ENCODE assay signal across 9 mouse cellular contexts in the genomic region with DNA sequence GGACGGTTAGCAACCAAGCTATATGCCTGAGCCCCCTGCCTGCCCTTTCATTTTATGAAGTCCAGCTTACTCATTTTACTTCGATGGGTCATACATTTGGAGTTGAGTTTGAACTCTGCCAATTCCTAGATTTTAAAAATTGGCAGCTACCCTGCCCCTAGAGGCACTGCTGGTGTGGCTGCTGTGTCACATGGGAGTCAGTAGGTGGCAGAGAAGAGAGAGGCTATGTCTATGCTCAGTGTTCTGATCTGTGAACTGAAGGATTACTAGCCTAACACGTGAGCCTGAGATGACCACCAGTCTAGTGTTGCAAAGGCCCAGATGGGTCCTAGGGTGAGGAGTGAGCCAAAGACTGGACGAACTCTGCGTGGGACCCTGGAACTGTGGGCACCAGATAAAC. TPM values are rescaled to one million over a fixed set of nuclear protein-coding genes. Genes with fewer than 3 reads are reported as not detected.
DNase-seq lines count a peak whose midpoint lies in the region; ATAC-seq and TF ChIP-seq lines count a peak whose summit lies in the region.
"Had no signal": no experiment of that assay in that cellular context is flagged by ENCODE, and none has a peak within 500 bp of the region (broad histone marks: within the 10 kb centered on the region; RNA-seq: fewer than 3 reads in every experiment).

No protein-coding gene starts in this region.

- H3K9me3 ChIP-seq in G1E (replicated peaks) = no peaks in the 10 kb centered on the region
- H3K9me3 ChIP-seq in hindbrain, embryonic 16.5 days (ENCODE audit: control insufficient read depth, low read length) = no peaks in the 10 kb centered on the region
- H3K9me3 ChIP-seq: liver, embryonic 15.5 days had no signal

- peak; percentile 12; the same call in 1 of the 2 replicates for TF ChIP-seq CTCF in G1E (IDR thresholded peaks at IDR 0.05; ENCODE audit: low read depth, low read length)

- ATAC-seq in G1E (ENCODE audit: extremely low read depth, insufficient number of reproducible peaks, low FRiP score, poor library complexity, severe bottlenecking) = peak; percentile 45; the same call in 1 of the 2 replicates
- ATAC-seq in hindbrain, embryonic 16.5 days = no peak
- no peak for ATAC-seq in erythroid progenitor cell, adult 5-6 weeks (replicated peaks; ENCODE audit: low FRiP score, poor library complexity, severe bottlenecking)

- no peak overlapping the region for H3K27ac ChIP-seq in hindbrain, embryonic 16.5 days (ENCODE audit: low read depth, low read length)
- H3K27ac ChIP-seq: liver, embryonic 15.5 days had no signal

- no peak overlapping the region for H3K9ac ChIP-seq in hindbrain, embryonic 16.5 days (ENCODE audit: low read depth, low read length)
- H3K9ac ChIP-seq: liver, embryonic 15.5 days had no signal

- no peak overlapping the region for H3K4me3 ChIP-seq in G1E (ENCODE audit: low read depth, low read length)
- no peak overlapping the region for H3K4me3 ChIP-seq in hindbrain, embryonic 16.5 days (ENCODE audit: low read length)
- H3K4me3 ChIP-seq: liver, embryonic 15.5 days had no signal

- peaks cover 12% of the 10 kb centered on the region for H3K4me1 ChIP-seq in G1E (ENCODE audit: insufficient read depth, low read depth, low read length)
- peaks cover 3% of the 10 kb centered on the region for H3K4me1 ChIP-seq in hindbrain, embryonic 16.5 days (ENCODE audit: control insufficient read depth, insufficient read depth, low read depth, low read length)

- 60% methylated on average over 5 of the region's 5 CpGs for WGBS in hindbrain, embryonic 16.5 days

- peak; percentile 94 for DNase-seq in heart, adult 11 months
- no peak for DNase-seq in heart, adult 8-10 months (ENCODE audit: low spot score)
- DNase-seq in 3T3-L1 (ENCODE audit: low read depth, low spot score) = peak; percentile 60
- DNase-seq in G1E (ENCODE audit: low spot score) = no peak
- DNase-seq in lung, postnatal 10 days = peak; percentile 54
- DNase-seq in ovary, postnatal 14 days (ENCODE audit: low spot score) = no peak

- H3K36me3 ChIP-seq in G1E (replicated peaks) = no peaks in the 10 kb centered on the region
- no peaks in the 10 kb centered on the region for H3K36me3 ChIP-seq in hindbrain, embryonic 16.5 days (ENCODE audit: control insufficient read depth, insufficient read depth, low read length)
- H3K36me3 ChIP-seq: liver, embryonic 15.5 days had no signal

- H3K27me3 ChIP-seq in G1E (ENCODE audit: insufficient read depth, low read length) = peaks cover 32% of the 10 kb centered on the region
- peaks cover 5% of the 10 kb centered on the region for H3K27me3 ChIP-seq in hindbrain, embryonic 16.5 days (replicated peaks; ENCODE audit: control insufficient read depth, insufficient read depth, low read length)

- H3K4me2 ChIP-seq in hindbrain, embryonic 16.5 days (ENCODE audit: low read length) = no peak overlapping the region
- H3K4me2 ChIP-seq: liver, embryonic 15.5 days had no signal

RNA-seq across cellular contexts. Expression of gene Nod1, which starts 2.1 kb away (rescaled TPM):
- 10 to 100 TPM; 17.8 to 19.7 (median 19.4) TPM for total RNA-seq in heart, adult 8-10 months (2022)
- not detected in 2 replicates for total RNA-seq in G1E (2014; fragmentation: Nextera tagmentation)
- total RNA-seq in G1E (2017) = 0.06 and 0.11 TPM in 2 replicates
- polyA plus RNA-seq in G1E (2012) = 0.03 and 0.04 TPM in 2 replicates
- polyA plus RNA-seq in hindbrain, embryonic 16.5 days (2015; fragmentation: Nextera tagmentation; extraction: Ambion mirVana) = 3.1 and 3.6 TPM in 2 replicates
- 1.8 and 16.3 TPM in 2 replicates for total RNA-seq in erythroid progenitor cell, adult 5-6 weeks (2015; ENCODE audit: low replicate concordance)
- 0.98 and 2.3 TPM in 2 replicates for total RNA-seq in erythroid progenitor cell, adult 5-6 weeks (2017; ENCODE audit: low replicate concordance)

RNA-seq across cellular contexts. Expression of gene Ggct, which starts 18.2 kb away (rescaled TPM):
- total RNA-seq in heart, adult 8-10 months (2022) = 10 to 100 TPM; 24.9 to 36.1 (median 27.0) TPM
- total RNA-seq in G1E (2014; fragmentation: Nextera tagmentation) (7.4 and 15.5 TPM in 2 replicates), G1E (2017) (5.1 and 13.9 TPM in 2 replicates)
- 10.8 and 13.9 TPM in 2 replicates for polyA plus RNA-seq in G1E (2012)
- polyA plus RNA-seq in hindbrain, embryonic 16.5 days (2015; fragmentation: Nextera tagmentation; extraction: Ambion mirVana) = 14.3 and 20.5 TPM in 2 replicates
- 6.8 TPM in 1 of 2 replicates, not detected in the other for total RNA-seq in erythroid progenitor cell, adult 5-6 weeks (2015; ENCODE audit: low replicate concordance)
- 1.0 and 1.6 TPM in 2 replicates for total RNA-seq in erythroid progenitor cell, adult 5-6 weeks (2017; ENCODE audit: low replicate concordance)

Comparison
In these comparisons a context has a peak if more than half of its experiments do, and no peak if none do; other contexts are left out.
1. DNase-seq: peak in heart, adult 11 months (single experiment), 3T3-L1 (single experiment) and lung, postnatal 10 days (single experiment); none in heart, adult 8-10 months (single experiment), G1E (single experiment) and ovary, postnatal 14 days (single experiment).